Comparison of ENCODE assay signal across 31 mouse cellular contexts in genomic region chr9:119531684-119532417, GRCm38 (mm10). TPM values are rescaled to one million over a fixed set of nuclear protein-coding genes. Genes with fewer than 3 reads are reported as not detected.
DNase-seq lines count a peak whose midpoint lies in the region; ATAC-seq lines count a peak whose summit lies in the region.
"Had no signal": no experiment of that assay in that cellular context is flagged by ENCODE, and none has a peak within 500 bp of the region (broad histone marks: within the 10 kb centered on the region; RNA-seq: fewer than 3 reads in every experiment).

No protein-coding gene starts in this region.

- H3K4me3 ChIP-seq in intestine, embryonic 14.5 days (ENCODE audit: low read depth, low read length), result no peak overlapping the region
- no peak overlapping the region for H3K4me3 ChIP-seq in intestine, embryonic 15.5 days (replicated peaks)
- no peak overlapping the region for H3K4me3 ChIP-seq in midbrain, embryonic 13.5 days (replicated peaks)
- H3K4me3 ChIP-seq: embryonic facial prominence, embryonic 15.5 days; forebrain, embryonic 13.5 days; heart, adult 2 months; heart, embryonic 12.5 days; hindbrain, embryonic 13.5 days; layer of hippocampus, adult 2 months; left cerebral cortex, adult 2 months; limb, embryonic 13.5 days; lung, embryonic 15.5 days; stomach, embryonic 15.5 days had no signal

- H3K36me3 ChIP-seq in intestine, embryonic 14.5 days (ENCODE audit: control insufficient read depth, insufficient read depth, low read length), result no peaks in the 10 kb centered on the region
- H3K36me3 ChIP-seq in intestine, embryonic 15.5 days, result no peaks in the 10 kb centered on the region
- no peaks in the 10 kb centered on the region for H3K36me3 ChIP-seq in midbrain, embryonic 13.5 days
- H3K36me3 ChIP-seq: embryonic facial prominence, embryonic 15.5 days; hindbrain, embryonic 13.5 days; limb, embryonic 13.5 days; lung, embryonic 15.5 days; stomach, embryonic 15.5 days had no signal

- 0 out of 2 replicates have a peak, but pooled peaks cover 19% of the 10 kb centered on the region for H3K27me3 ChIP-seq in intestine, embryonic 14.5 days (replicated peaks; ENCODE audit: control insufficient read depth, insufficient read depth, low read length)
- H3K27me3 ChIP-seq in intestine, embryonic 15.5 days (replicated peaks), result no peaks in the 10 kb centered on the region; the same call in 1 of the 2 replicates
- H3K27me3 ChIP-seq in midbrain, embryonic 13.5 days, result peaks cover 100% of the 10 kb centered on the region
- H3K27me3 ChIP-seq: CH12.LX had no signal

- H3K27ac ChIP-seq in intestine, embryonic 14.5 days (ENCODE audit: low read depth), result no peak overlapping the region
- no peak overlapping the region for H3K27ac ChIP-seq in intestine, embryonic 15.5 days
- no peak overlapping the region for H3K27ac ChIP-seq in midbrain, embryonic 13.5 days
- H3K27ac ChIP-seq: embryonic facial prominence, embryonic 15.5 days; forebrain, embryonic 13.5 days; heart, adult 2 months; hindbrain, embryonic 13.5 days; layer of hippocampus, adult 2 months; left cerebral cortex, adult 2 months; limb, embryonic 13.5 days; lung, embryonic 15.5 days; stomach, embryonic 15.5 days had no signal

- no peak; the same call in 1 of the 2 replicates for ATAC-seq in intestine, embryonic 14.5 days (replicated peaks; ENCODE audit: low FRiP score, low TSS enrichment, low read depth)
- ATAC-seq in intestine, embryonic 15.5 days, result no peak
- peak; percentile 69 for ATAC-seq in midbrain, embryonic 13.5 days
- ATAC-seq: forebrain, embryonic 13.5 days; inflammation-experienced regulatory T-cells, adult 6 months had no signal

- peak; percentile 19 for DNase-seq in embryo, embryonic 10 days (ENCODE audit: low spot score)
- no peak for DNase-seq in embryo, embryonic 9.5 days (ENCODE audit: extremely low spot score)
- DNase-seq in intestine, embryonic 14.5 days (ENCODE audit: low spot score), result peak; percentile 54
- DNase-seq in retina, postnatal 1 day, result peak; percentile 67
- no peak for DNase-seq in cerebellum, adult 9-11 months
- DNase-seq in frontal cortex, adult 2 months (ENCODE audit: extremely low spot score in 1 of 2, low spot score in 1 of 2), result no peak
- DNase-seq: adrenal gland, adult 8-10 months; cerebellum, adult 11-12 months; cerebellum, postnatal 10 days; gastrocnemius, postnatal 36 days; heart, adult 2 months; heart, postnatal 4 days; kidney, adult 2 months; kidney, postnatal 36 days; lung, postnatal 4 days; right cerebral cortex, postnatal 14 days; thymus, postnatal 14 days had no signal

- H3K9me3 ChIP-seq in intestine, embryonic 14.5 days (ENCODE audit: control insufficient read depth, low read length), result no peaks in the 10 kb centered on the region
- no peaks in the 10 kb centered on the region for H3K9me3 ChIP-seq in intestine, embryonic 15.5 days
- no peaks in the 10 kb centered on the region for H3K9me3 ChIP-seq in midbrain, embryonic 13.5 days
- H3K9me3 ChIP-seq: embryonic facial prominence, embryonic 15.5 days; forebrain, embryonic 13.5 days; heart, embryonic 12.5 days; hindbrain, embryonic 13.5 days; limb, embryonic 13.5 days; lung, embryonic 15.5 days; stomach, embryonic 15.5 days had no signal

- no peak overlapping the region for H3K4me2 ChIP-seq in intestine, embryonic 14.5 days (ENCODE audit: low read length)
- no peak overlapping the region for H3K4me2 ChIP-seq in intestine, embryonic 15.5 days (replicated peaks)
- no peak overlapping the region for H3K4me2 ChIP-seq in midbrain, embryonic 13.5 days (replicated peaks)
- H3K4me2 ChIP-seq: embryonic facial prominence, embryonic 15.5 days; forebrain, embryonic 13.5 days; heart, embryonic 12.5 days; hindbrain, embryonic 13.5 days; limb, embryonic 13.5 days; liver, embryonic 11.5 days; lung, embryonic 15.5 days; stomach, embryonic 15.5 days had no signal

- no peaks in the 10 kb centered on the region for H3K4me1 ChIP-seq in intestine, embryonic 14.5 days (replicated peaks; ENCODE audit: control insufficient read depth, insufficient read depth, low read length)
- no peaks in the 10 kb centered on the region for H3K4me1 ChIP-seq in intestine, embryonic 15.5 days (replicated peaks)
- peaks cover 9% of the 10 kb centered on the region for H3K4me1 ChIP-seq in midbrain, embryonic 13.5 days (replicated peaks)
- H3K4me1 ChIP-seq: embryonic facial prominence, embryonic 15.5 days; forebrain, embryonic 13.5 days; limb, embryonic 13.5 days; lung, embryonic 15.5 days; stomach, embryonic 15.5 days had no signal

- no peak overlapping the region for H3K9ac ChIP-seq in intestine, embryonic 14.5 days (ENCODE audit: low read length)
- no peak overlapping the region for H3K9ac ChIP-seq in intestine, embryonic 15.5 days
- no peak overlapping the region for H3K9ac ChIP-seq in midbrain, embryonic 13.5 days (replicated peaks)
- H3K9ac ChIP-seq: embryonic facial prominence, embryonic 15.5 days; forebrain, embryonic 13.5 days; heart, embryonic 12.5 days; hindbrain, embryonic 13.5 days; limb, embryonic 13.5 days; lung, embryonic 15.5 days; stomach, embryonic 15.5 days had no signal

- 23% methylated on average over 10 of the region's 10 CpGs for WGBS in intestine, embryonic 14.5 days
- 22% methylated on average over 10 of the region's 10 CpGs for WGBS in intestine, embryonic 15.5 days
- WGBS in midbrain, embryonic 13.5 days, result 2% methylated on average over 10 of the region's 10 CpGs

RNA-seq across cellular contexts. Expression of gene Scn5a, which starts 47.0 kb away (rescaled TPM):
- polyA plus RNA-seq in intestine, embryonic 14.5 days (2014; fragmentation: Nextera tagmentation; extraction: Ambion mirVana), result 0.55 and 0.69 TPM in 2 replicates
- 0.45 TPM in 2 replicates for polyA plus RNA-seq in intestine, embryonic 15.5 days (2015; fragmentation: Nextera tagmentation; extraction: Ambion mirVana)
- polyA plus RNA-seq in midbrain, embryonic 13.5 days (2015; fragmentation: Nextera tagmentation; extraction: Ambion mirVana), result 0.14 and 0.20 TPM in 2 replicates
- polyA plus RNA-seq in frontal cortex, adult 2 months (2012; rRNA removed), result 2.1 and 2.2 TPM in 2 replicates
- polyA plus RNA-seq: inflammation-experienced regulatory T-cells, adult 6 months had no signal

Comparison
In these comparisons a context has a peak if more than half of its experiments do, and no peak if none do; other contexts are left out.
1. DNase-seq: peak in embryo, embryonic 10 days (single experiment), intestine, embryonic 14.5 days (single experiment) and retina, postnatal 1 day (single experiment); none in embryo, embryonic 9.5 days (single experiment), cerebellum, adult 9-11 months (single experiment) and frontal cortex, adult 2 months (0 of 2).